Mouse (Mus musculus) neural tube, embryonic 13.5 days (tissue): ENCODE data around the gene Yars2. TPM values are rescaled to one million over a fixed set of nuclear protein-coding genes. Genes with fewer than 3 reads are reported as not detected.
"Not testable (repeated sequence)": the region's sequence is repeated elsewhere in the genome, so short reads cannot be mapped to it uniquely, and the experiment has no call there.

Source experiments
- ATAC-seq: fragments of 200-750 bp; cut with Nextera tagmentation; 2 replicates; pipeline ENCODE4 v1.8.0; 2017; ENCODE audit warnings: low read depth, mild to moderate bottlenecking, moderate TSS enrichment, moderate library complexity
- H3K27ac ChIP-seq: fragments of 300-500 bp; sonication (generic); replicated peaks from 2 replicates; pipeline ENCODE4 v1.5.1; 2015; ENCODE audit warnings: moderate library complexity, mild to moderate bottlenecking, inconsistent platforms
- H3K27me3 ChIP-seq: fragments of 300-500 bp; sonication (generic); 2 replicates; pipeline ENCODE4 v1.6.1; 2015; ENCODE audit warnings: mild to moderate bottlenecking, inconsistent platforms
- H3K36me3 ChIP-seq: fragments of 300-500 bp; sonication (generic); 2 replicates; pipeline ENCODE4 v1.6.1; 2015; ENCODE audit warnings: mild to moderate bottlenecking, inconsistent platforms
- H3K4me1 ChIP-seq: fragments of 300-500 bp; sonication (generic); replicated peaks from 2 replicates; pipeline ENCODE4 v1.6.1; 2015; ENCODE audit warnings: inconsistent platforms
- H3K4me2 ChIP-seq: fragments of 300-500 bp; sonication (generic); 2 replicates; pipeline ENCODE4 v1.6.1; 2015; ENCODE audit warnings: inconsistent platforms, mild to moderate bottlenecking, moderate library complexity
- H3K4me3 ChIP-seq: fragments of 300-500 bp; sonication (generic); 2 replicates; pipeline ENCODE4 v1.5.1; 2015; ENCODE audit warnings: mild to moderate bottlenecking, inconsistent platforms
- H3K9ac ChIP-seq: fragments of 300-500 bp; sonication (generic); 2 replicates; pipeline ENCODE4 v1.6.1; 2015; ENCODE audit warnings: moderate library complexity, mild to moderate bottlenecking, inconsistent platforms
- H3K9me3 ChIP-seq: fragments of 300-500 bp; sonication (generic); 2 replicates; pipeline ENCODE4 v1.6.1; 2016; ENCODE audit warnings: inconsistent platforms
- WGBS: fragments of 180-500 bp; shearing (Covaris S2); methylation state at CpG from one replicate; pipeline ENCODE4 v1.1.7; 2015; 5-methylcytosine and 5-hydroxymethylcytosine counted together
- polyA plus RNA-seq: library from polyadenylated mRNA; unstranded; fragments of >200 nt; fragmentation: Nextera tagmentation; extraction: Ambion mirVana; gene quantifications from 2 replicates; pipeline ENCODE4 v1.2.1, GENCODE M21; 2015

Gene Yars2
- polyA plus RNA-seq, 1 experiment from 2014 or later: 30.5 TPM

GRCm38 (mm10) chr16:16311319-16311718 is 8.6 kb downstream of the Yars2 start:
- Histone ChIP-seq H3K4me2 (no peak overlapping the region), H3K9me3 (no peaks in the 10 kb centered on the region), H3K4me1 (no peaks in the 10 kb centered on the region), H3K27ac (no peak overlapping the region), H3K9ac (no peak overlapping the region), H3K4me3 (no peak overlapping the region), H3K36me3 (peaks cover 69% of the 10 kb centered on the region), H3K27me3 (no peaks in the 10 kb centered on the region)
- WGBS: 89% methylated on average over 5 of the region's 5 CpGs
- ATAC-seq: peak; percentile 36; the same call in 1 of the 2 replicates

GRCm38 (mm10) chr16:16325775-16326336 is 23.1 kb downstream of the Yars2 start:
- Histone ChIP-seq H3K9me3 (no peaks in the 10 kb centered on the region), H3K27me3 (no peaks in the 10 kb centered on the region), H3K36me3 (peaks cover 63% of the 10 kb centered on the region), H3K27ac (no peak overlapping the region), H3K9ac (no peak overlapping the region), H3K4me1 (no peaks in the 10 kb centered on the region), H3K4me3 (no peak overlapping the region), H3K4me2 (no peak overlapping the region)
- no peak for ATAC-seq
- 83% methylated on average over 5 of the region's 5 CpGs for WGBS

- no peak overlapping the region for H3K27ac ChIP-seq
- no peaks in the 10 kb centered on the region for H3K27me3 ChIP-seq
- peaks cover 4% of the 10 kb centered on the region for H3K36me3 ChIP-seq
- H3K9ac ChIP-seq: no peak overlapping the region
- no peak overlapping the region for H3K4me3 ChIP-seq
- H3K4me2 ChIP-seq: no peak overlapping the region
- WGBS: 92% methylated on average over 5 of the region's 5 CpGs
- ATAC-seq: no peak
- H3K9me3 ChIP-seq: no peaks in the 10 kb centered on the region
- H3K4me1 ChIP-seq: no peaks in the 10 kb centered on the region
Observed at GRCm38 (mm10) chr16:16346420-16346819, 43.7 kb downstream of the Yars2 start.

- peaks cover 18% of the 10 kb centered on the region for H3K4me1 ChIP-seq
- peak overlapping the region; percentile 73 for H3K4me2 ChIP-seq
- H3K9ac ChIP-seq: peak overlapping the region; percentile 96
- H3K9me3 ChIP-seq: peaks cover under 1% of the 10 kb centered on the region; the same call in 1 of the 2 replicates
- peak overlapping the region; percentile 93; the same call in 1 of the 2 replicates for H3K27ac ChIP-seq
- 18% methylated on average over 6 of the region's 6 CpGs for WGBS
- H3K4me3 ChIP-seq: peak overlapping the region; percentile 99
- 0 out of 2 replicates have a peak, but pooled peaks have one; percentile 17 for ATAC-seq
- peaks cover 3% of the 10 kb centered on the region; the same call in 1 of the 2 replicates for H3K36me3 ChIP-seq
- H3K27me3 ChIP-seq: no peaks in the 10 kb centered on the region
Observed at GRCm38 (mm10) chr16:16357908-16358307, 55.1 kb downstream of the Yars2 start.

GRCm38 (mm10) chr16:16358481-16359100 is 55.8 kb downstream of the Yars2 start, which contains the start of gene Dnm1l:
TSS of gene Dnm1l (minus strand) at chr16:16358959.
- Histone ChIP-seq H3K9ac (peak within 1 kb of the TSS; percentile 96), H3K27ac (peak within 1 kb of the TSS; percentile 93), H3K4me2 (peak within 1 kb of the TSS; percentile 73), H3K9me3 (no peaks in the 10 kb centered on the region), H3K4me1 (peaks cover 18% of the 10 kb centered on the region), H3K36me3 (no peaks in the 10 kb centered on the region), H3K27me3 (no peaks in the 10 kb centered on the region), H3K4me3 (peak within 1 kb of the TSS; percentile 99)
- under 1% methylated on average over 55 of the region's 55 CpGs for WGBS
- peak; percentile 100 for ATAC-seq

GRCm38 (mm10) chr16:16359101-16359482 is 56.3 kb downstream of the Yars2 start:
- H3K9me3 ChIP-seq, H3K27me3 ChIP-seq, H3K36me3 ChIP-seq: not testable (repeated sequence)
- 0 out of 2 replicates have a peak overlapping the region, but pooled peaks have one; percentile 93 for H3K27ac ChIP-seq
- peak overlapping the region; percentile 96 for H3K9ac ChIP-seq
- peaks cover 18% of the 10 kb centered on the region for H3K4me1 ChIP-seq
- ATAC-seq: peak; percentile 68; the same call in 1 of the 2 replicates
- WGBS: 52% methylated on average over 9 of the region's 9 CpGs
- H3K4me2 ChIP-seq: peak overlapping the region; percentile 46
- H3K4me3 ChIP-seq: peak overlapping the region; percentile 99

Other genes starting within 250 kb of the Yars2 start
- 1.6 and 2.1 TPM in 2 replicates for gene Pkp2, start 89.6 kb upstream of the Yars2 start, polyA plus RNA-seq
- gene Dnm1l, start 56.0 kb downstream of the Yars2 start, polyA plus RNA-seq: 87.7 and 90.0 TPM in 2 replicates